Mouse (Mus musculus): ENCODE results near the gene Spata3. TPM values are rescaled to one million over a fixed set of nuclear protein-coding genes. Genes with fewer than 3 reads are reported as not detected.

The Spata3 gene
- polyA plus RNA-seq, 1 experiment from 2014 or later = not detected

DNA sequence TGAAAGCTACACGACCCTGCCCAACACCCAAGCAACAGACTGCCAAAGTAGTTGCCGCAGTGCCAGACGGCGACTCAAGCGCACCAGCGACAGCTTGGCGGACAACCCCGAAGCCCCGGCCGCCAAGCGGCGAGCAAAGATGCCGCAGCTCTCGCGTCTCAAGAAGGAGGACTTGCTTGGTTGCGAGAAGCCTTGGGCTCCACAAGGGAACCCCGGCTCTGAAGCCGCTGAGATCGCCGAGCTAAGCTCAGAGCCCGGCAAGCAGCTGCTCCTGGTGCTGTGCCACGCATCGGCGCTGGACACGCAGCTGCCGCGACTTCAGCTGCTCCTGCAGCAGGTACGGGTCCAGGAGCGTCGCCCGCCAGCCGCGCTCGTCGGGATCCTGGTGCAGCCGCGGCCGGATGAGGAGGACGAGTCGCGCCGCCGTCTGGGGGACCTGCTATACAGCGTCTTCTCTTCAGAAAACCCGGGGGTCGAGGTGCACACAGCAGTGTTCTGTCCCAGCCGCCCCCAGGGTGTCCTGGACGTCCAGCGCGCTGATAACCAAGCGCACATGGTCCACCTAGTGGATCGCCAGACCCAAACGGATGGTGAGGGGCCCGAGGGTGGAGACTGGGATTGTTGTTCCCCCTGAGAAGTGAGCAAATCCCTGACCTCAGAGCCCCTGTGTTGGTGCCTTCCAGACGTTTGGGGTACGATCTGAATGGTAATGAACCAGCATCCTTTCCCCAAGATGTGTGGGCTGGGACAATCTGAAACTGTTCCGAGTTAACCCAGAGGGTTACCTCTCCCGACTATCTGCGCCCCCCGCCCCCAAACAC, 1.8 kb downstream of the Spata3 start:
- H3K9me3 ChIP-seq (ENCODE audit: low read length) = no peaks in the 10 kb centered on the region
- peak; percentile 78 for ATAC-seq (ENCODE audit: low FRiP score, low TSS enrichment)
- no peak overlapping the region for H3K27ac ChIP-seq (ENCODE audit: low read length)
- H3K9ac ChIP-seq (replicated peaks; ENCODE audit: low read length) = peak overlapping the region; percentile 60
- H3K27me3 ChIP-seq (ENCODE audit: insufficient read depth, low read length) = peaks cover 20% of the 10 kb centered on the region
- H3K4me3 ChIP-seq (ENCODE audit: low read length) = peak overlapping the region; percentile 53
- no peaks in the 10 kb centered on the region for H3K36me3 ChIP-seq (ENCODE audit: insufficient read depth, low read length)
- H3K4me1 ChIP-seq (ENCODE audit: insufficient read depth, low read length) = peaks cover 8% of the 10 kb centered on the region; the same call in 1 of the 2 replicates
- H3K4me2 ChIP-seq (replicated peaks; ENCODE audit: low read depth, low read length) = peak overlapping the region; percentile 91
- 3% methylated on average over 60 of the region's 60 CpGs for WGBS

GRCm38 (mm10) chr1:86021365-86021989, 4.9 kb downstream of the Spata3 start:
- H3K27ac ChIP-seq (ENCODE audit: low read length) = no peak overlapping the region
- peaks cover 8% of the 10 kb centered on the region; the same call in 1 of the 2 replicates for H3K4me1 ChIP-seq (ENCODE audit: insufficient read depth, low read length)
- no peak for ATAC-seq (ENCODE audit: low FRiP score, low TSS enrichment)
- H3K4me2 ChIP-seq (replicated peaks; ENCODE audit: low read depth, low read length) = no peak overlapping the region
- H3K27me3 ChIP-seq (ENCODE audit: insufficient read depth, low read length) = peaks cover 20% of the 10 kb centered on the region
- H3K9me3 ChIP-seq (ENCODE audit: low read length) = no peaks in the 10 kb centered on the region
- WGBS = 75% methylated on average over 11 of the region's 11 CpGs
- H3K36me3 ChIP-seq (ENCODE audit: insufficient read depth, low read length) = no peaks in the 10 kb centered on the region
- H3K9ac ChIP-seq (replicated peaks; ENCODE audit: low read length) = no peak overlapping the region
- no peak overlapping the region for H3K4me3 ChIP-seq (ENCODE audit: low read length)

- ATAC-seq (ENCODE audit: low FRiP score, low TSS enrichment) = no peak
- no peaks in the 10 kb centered on the region for H3K27me3 ChIP-seq (ENCODE audit: insufficient read depth, low read length)
- H3K4me3 ChIP-seq (ENCODE audit: low read length) = no peak overlapping the region
- WGBS = 21% methylated on average over 11 of the region's 11 CpGs
- H3K4me2 ChIP-seq (replicated peaks; ENCODE audit: low read depth, low read length) = no peak overlapping the region
- no peak overlapping the region for H3K27ac ChIP-seq (ENCODE audit: low read length)
- H3K9ac ChIP-seq (replicated peaks; ENCODE audit: low read length) = no peak overlapping the region
- no peaks in the 10 kb centered on the region for H3K4me1 ChIP-seq (ENCODE audit: insufficient read depth, low read length)
- H3K9me3 ChIP-seq (ENCODE audit: low read length) = no peaks in the 10 kb centered on the region
- no peaks in the 10 kb centered on the region for H3K36me3 ChIP-seq (ENCODE audit: insufficient read depth, low read length)
These were observed 15.8 kb downstream of the Spata3 start for GRCm38 (mm10) chr1:86032273-86032987.

DNA sequence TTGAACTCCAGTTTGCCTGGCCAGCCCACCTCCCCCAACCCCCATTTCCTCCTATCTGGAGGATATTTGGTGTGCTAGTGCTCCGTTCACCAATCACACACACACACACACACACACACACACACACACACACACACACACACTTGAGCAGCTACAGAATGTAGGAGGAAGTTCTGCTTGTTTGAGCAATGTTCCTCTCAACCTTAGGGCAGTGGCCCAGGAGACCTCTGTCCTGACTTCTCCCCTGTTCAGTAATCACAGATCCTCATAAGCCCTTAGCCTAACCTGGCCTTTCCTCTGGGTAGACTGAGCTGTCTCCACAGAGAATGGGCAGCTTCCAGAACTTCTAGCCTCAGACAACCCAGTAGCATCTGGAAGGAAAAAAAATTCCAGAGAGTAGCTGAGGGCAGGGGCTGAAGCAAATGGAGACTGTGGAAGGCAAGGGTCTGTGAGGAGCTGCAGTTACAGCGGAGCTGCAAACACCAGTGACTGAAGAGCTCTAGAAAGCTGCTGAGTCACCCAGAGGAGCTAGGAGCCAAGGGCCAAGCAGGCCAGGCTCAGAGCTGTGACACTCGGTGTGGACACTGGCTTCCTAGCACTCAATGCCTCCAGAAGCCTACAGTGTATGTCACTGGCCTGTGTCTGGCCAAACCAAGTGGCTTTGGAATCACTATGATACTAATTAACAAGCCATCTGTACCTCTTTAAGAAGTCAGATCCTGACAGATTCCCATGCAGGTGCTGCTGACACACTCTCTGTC, 21.8 kb downstream of the Spata3 start:
- H3K4me2 ChIP-seq (replicated peaks; ENCODE audit: low read depth, low read length) = no peak overlapping the region
- H3K27ac ChIP-seq (ENCODE audit: low read length) = no peak overlapping the region
- peak; percentile 70; the same call in 1 of the 2 replicates for ATAC-seq (ENCODE audit: low FRiP score, low TSS enrichment)
- H3K9me3 ChIP-seq (ENCODE audit: low read length) = peaks cover 11% of the 10 kb centered on the region
- no peaks in the 10 kb centered on the region for H3K4me1 ChIP-seq (ENCODE audit: insufficient read depth, low read length)
- no peak overlapping the region for H3K9ac ChIP-seq (replicated peaks; ENCODE audit: low read length)
- 48% methylated on average over 3 of the region's 3 CpGs for WGBS
- no peaks in the 10 kb centered on the region for H3K36me3 ChIP-seq (ENCODE audit: insufficient read depth, low read length)
- H3K4me3 ChIP-seq (ENCODE audit: low read length) = no peak overlapping the region
- no peaks in the 10 kb centered on the region for H3K27me3 ChIP-seq (ENCODE audit: insufficient read depth, low read length)

DNA sequence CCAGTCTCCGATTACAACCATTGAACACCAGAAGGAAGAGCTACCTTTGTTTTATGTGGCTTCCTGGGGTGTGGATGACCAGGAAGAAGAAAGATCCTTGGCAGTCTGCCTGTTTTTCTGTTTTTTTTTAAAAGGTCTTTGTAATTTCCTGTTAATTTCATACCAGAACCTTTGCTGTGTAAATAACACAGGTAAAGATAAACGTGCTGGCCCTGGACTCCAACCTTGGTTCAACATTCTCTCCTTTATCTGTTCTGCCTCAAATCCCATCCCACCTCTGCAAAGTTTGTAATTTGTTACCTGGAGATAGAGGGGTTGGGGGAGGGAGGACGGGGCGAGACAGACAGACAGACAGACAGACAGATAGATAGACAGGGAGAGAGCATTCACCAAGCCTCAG, 23.5 kb downstream of the Spata3 start:
- no peaks in the 10 kb centered on the region for H3K36me3 ChIP-seq (ENCODE audit: insufficient read depth, low read length)
- WGBS = 61% methylated on average over 4 of the region's 4 CpGs
- peaks cover 11% of the 10 kb centered on the region for H3K9me3 ChIP-seq (ENCODE audit: low read length)
- peaks cover 17% of the 10 kb centered on the region for H3K27me3 ChIP-seq (ENCODE audit: insufficient read depth, low read length)
- no peak overlapping the region for H3K27ac ChIP-seq (ENCODE audit: low read length)
- H3K4me2 ChIP-seq (replicated peaks; ENCODE audit: low read depth, low read length) = no peak overlapping the region
- no peak for ATAC-seq (ENCODE audit: low FRiP score, low TSS enrichment)
- H3K4me1 ChIP-seq (ENCODE audit: insufficient read depth, low read length) = no peaks in the 10 kb centered on the region
- H3K9ac ChIP-seq (replicated peaks; ENCODE audit: low read length) = no peak overlapping the region
- H3K4me3 ChIP-seq (ENCODE audit: low read length) = no peak overlapping the region

- H3K36me3 ChIP-seq (ENCODE audit: insufficient read depth, low read length) = no peaks in the 10 kb centered on the region
These were observed 24.2 kb downstream of the Spata3 start for GRCm38 (mm10) chr1:86040817-86041216.

GRCm38 (mm10) chr1:86045056-86045455, 28.4 kb downstream of the Spata3 start:
- peaks cover 8% of the 10 kb centered on the region; the same call in 1 of the 2 replicates for H3K4me1 ChIP-seq (ENCODE audit: insufficient read depth, low read length)
- ATAC-seq (ENCODE audit: low FRiP score, low TSS enrichment) = no peak
- no peak overlapping the region for H3K9ac ChIP-seq (replicated peaks; ENCODE audit: low read length)
- H3K9me3 ChIP-seq (ENCODE audit: low read length) = peaks cover 11% of the 10 kb centered on the region
- no peak overlapping the region for H3K4me2 ChIP-seq (replicated peaks; ENCODE audit: low read depth, low read length)
- 61% methylated on average over 4 of the region's 4 CpGs for WGBS
- H3K27ac ChIP-seq (ENCODE audit: low read length) = no peak overlapping the region
- H3K36me3 ChIP-seq (ENCODE audit: insufficient read depth, low read length) = no peaks in the 10 kb centered on the region
- H3K27me3 ChIP-seq (ENCODE audit: insufficient read depth, low read length) = peaks cover 46% of the 10 kb centered on the region
- H3K4me3 ChIP-seq (ENCODE audit: low read length) = no peak overlapping the region

More at GRCm38 (mm10) chr1:86040817-86041216, 24.2 kb downstream of the Spata3 start:
- H3K9ac ChIP-seq (replicated peaks; ENCODE audit: low read length) = no peak overlapping the region
- H3K27me3 ChIP-seq (ENCODE audit: insufficient read depth, low read length) = peaks cover 23% of the 10 kb centered on the region
- H3K4me3 ChIP-seq (ENCODE audit: low read length) = no peak overlapping the region
- 92% methylated on average over 3 of the region's 3 CpGs for WGBS
- H3K9me3 ChIP-seq (ENCODE audit: low read length) = peaks cover 11% of the 10 kb centered on the region
- H3K4me1 ChIP-seq (ENCODE audit: insufficient read depth, low read length) = no peaks in the 10 kb centered on the region
- no peak overlapping the region for H3K4me2 ChIP-seq (replicated peaks; ENCODE audit: low read depth, low read length)
- no peak overlapping the region for H3K27ac ChIP-seq (ENCODE audit: low read length)
- no peak for ATAC-seq (ENCODE audit: low FRiP score, low TSS enrichment)

DNA sequence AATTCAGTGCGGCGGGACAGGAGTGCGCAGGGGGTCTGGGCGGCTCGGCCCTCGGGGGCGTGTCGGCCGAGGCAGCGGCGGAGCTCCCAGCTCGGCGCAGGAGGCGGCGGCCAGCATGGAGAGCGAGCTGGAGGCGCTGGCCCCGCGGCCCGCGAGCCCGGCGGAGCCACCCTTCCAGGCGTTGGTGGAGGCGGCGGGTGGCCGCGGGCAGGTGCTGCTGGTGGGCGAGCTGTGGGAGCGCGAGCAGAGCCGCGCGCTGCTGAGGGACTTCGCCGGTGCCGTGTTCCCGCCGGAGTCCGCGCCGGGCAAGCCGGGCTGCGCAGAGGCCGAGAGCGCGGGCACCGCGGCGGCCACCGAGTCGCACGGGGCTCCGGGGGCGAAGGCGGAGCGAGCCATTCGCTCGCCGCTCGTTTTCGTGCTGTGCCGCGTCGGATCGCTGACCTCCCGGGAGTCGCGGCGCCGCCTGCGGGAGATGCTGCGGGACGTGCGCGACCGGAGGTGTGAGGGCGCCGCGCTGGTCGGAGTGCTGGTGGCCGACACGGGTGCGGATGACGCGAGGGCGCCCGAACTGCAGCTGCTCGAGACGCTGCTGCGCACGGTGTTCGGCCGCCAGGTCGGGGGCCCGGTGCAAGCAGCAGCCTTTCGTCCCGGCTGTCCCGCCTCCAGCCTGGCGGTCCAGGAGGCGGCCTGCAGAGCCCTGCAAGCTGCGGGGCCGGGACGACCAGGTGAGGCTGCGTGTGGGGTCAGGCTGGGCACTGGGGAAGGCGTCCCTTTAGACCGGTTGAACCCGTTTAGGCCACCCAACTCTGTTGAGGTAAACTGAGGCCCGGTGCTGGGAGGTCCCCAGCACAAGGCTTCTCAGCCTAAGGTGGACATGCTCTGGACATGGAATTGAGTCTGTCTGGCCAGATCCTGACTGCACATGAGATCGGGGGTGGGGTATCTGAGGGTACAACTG, 29.5 kb downstream of the Spata3 start, which contains the start of gene 2810459M11Rik:
2810459M11Rik (plus strand) TSS at position 16 of the 958 bp plus-strand sequence.
- Histone ChIP-seq H3K4me3 (ENCODE audit: low read length) (peak within 1 kb of the TSS; percentile 58), H3K4me2 (replicated peaks; ENCODE audit: low read depth, low read length) (peak within 1 kb of the TSS; percentile 99), H3K9ac (replicated peaks; ENCODE audit: low read length) (peak within 1 kb of the TSS; percentile 66), H3K4me1 (ENCODE audit: insufficient read depth, low read length) (peaks cover 8% of the 10 kb centered on the region; the same call in 1 of the 2 replicates), H3K27ac (ENCODE audit: low read length) (no peak within 1 kb of the TSS), H3K9me3 (ENCODE audit: low read length) (peaks cover 11% of the 10 kb centered on the region), H3K27me3 (ENCODE audit: insufficient read depth, low read length) (peaks cover 46% of the 10 kb centered on the region), H3K36me3 (ENCODE audit: insufficient read depth, low read length) (no peaks in the 10 kb centered on the region)
- under 1% methylated on average over 101 of the region's 110 CpGs for WGBS
- peak; percentile 83 for ATAC-seq (ENCODE audit: low FRiP score, low TSS enrichment)
